Mouse (Mus musculus): ENCODE data around the gene Zfp423.

The Zfp423 gene

GRCm38 (mm10) chr8:87944225-87944934 lies 15.0 kb downstream of the Zfp423 start:
- no peak for DNase-seq (ENCODE audit: low spot score)

GRCm38 (mm10) chr8:87943651-87944091 lies 15.7 kb downstream of the Zfp423 start:
- DNase-seq (ENCODE audit: low spot score) = no peak

DNA sequence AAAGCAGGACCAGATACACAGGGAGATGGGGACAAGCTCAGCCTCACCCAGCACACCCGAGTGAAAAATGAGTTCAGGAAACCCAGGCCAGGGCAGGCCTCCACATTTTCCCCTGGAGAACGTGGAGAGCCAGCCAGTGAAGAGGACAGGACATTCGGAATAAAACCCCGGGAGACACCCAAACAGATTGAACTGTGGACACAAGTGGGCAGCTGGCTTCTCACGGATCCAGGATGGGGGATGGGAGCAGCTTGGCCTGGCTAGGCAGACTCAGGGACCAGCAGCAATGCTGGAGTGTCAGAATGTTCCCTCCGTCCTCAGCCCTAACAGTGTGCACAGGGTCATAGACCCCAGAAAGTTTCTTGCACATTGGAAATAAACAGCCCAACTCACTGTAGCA lies 18.7 kb downstream of the Zfp423 start:
- no peak for DNase-seq (ENCODE audit: low spot score)

DNA sequence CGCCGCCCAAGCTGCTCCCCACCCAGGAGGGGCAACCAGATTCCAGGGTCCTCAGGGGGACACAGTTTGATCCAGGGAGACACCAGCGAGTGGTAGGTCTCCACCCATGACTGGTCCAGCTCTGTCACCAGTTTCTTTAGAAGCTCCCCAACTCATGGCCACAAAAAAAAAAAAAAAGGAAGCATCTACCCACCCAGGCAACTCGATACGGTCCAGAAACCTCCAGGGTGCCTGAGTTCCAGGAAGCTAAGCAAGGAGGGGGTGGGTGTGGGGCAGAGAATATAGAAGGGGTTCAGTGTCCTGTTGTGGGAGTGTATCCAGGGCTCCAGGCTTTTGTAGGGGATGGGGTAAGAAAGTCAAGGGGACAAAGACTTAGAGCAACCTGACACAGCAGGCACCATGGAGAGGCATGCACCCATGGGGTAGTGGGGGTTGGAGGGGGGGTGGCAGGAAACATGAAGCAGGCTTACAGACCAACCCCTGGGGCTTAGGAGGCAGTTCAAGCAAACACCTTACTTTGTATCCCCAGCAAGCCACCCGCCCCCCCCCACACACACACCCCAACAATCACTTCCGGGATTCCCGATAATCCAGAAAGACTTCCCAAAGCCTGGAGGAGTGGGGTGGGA lies 20.0 kb downstream of the Zfp423 start:
- DNase-seq (ENCODE audit: low spot score) = no peak

- no peak for DNase-seq (ENCODE audit: low spot score)
Measured at GRCm38 (mm10) chr8:87938351-87939232, 20.8 kb downstream of the Zfp423 start.

- no peak for DNase-seq (ENCODE audit: low spot score)
Measured at GRCm38 (mm10) chr8:87937211-87937610, 22.2 kb downstream of the Zfp423 start.

- no peak for DNase-seq (ENCODE audit: low spot score)
Measured at GRCm38 (mm10) chr8:87935088-87935680, 24.2 kb downstream of the Zfp423 start.

- no peak for DNase-seq (ENCODE audit: low spot score)
Measured at GRCm38 (mm10) chr8:87934175-87934574, 25.2 kb downstream of the Zfp423 start.

GRCm38 (mm10) chr8:87933752-87934151 lies 25.6 kb downstream of the Zfp423 start:
- no peak for DNase-seq (ENCODE audit: low spot score)

- no peak for DNase-seq (ENCODE audit: low spot score)
Measured at GRCm38 (mm10) chr8:87928857-87929256, 30.5 kb downstream of the Zfp423 start.

GRCm38 (mm10) chr8:87927034-87927830 lies 32.2 kb downstream of the Zfp423 start:
- no peak for DNase-seq (ENCODE audit: low spot score)

GRCm38 (mm10) chr8:87926098-87926890 lies 33.1 kb downstream of the Zfp423 start:
- DNase-seq (ENCODE audit: low spot score) = no peak

GRCm38 (mm10) chr8:87922936-87923335 lies 36.5 kb downstream of the Zfp423 start:
- no peak for DNase-seq (ENCODE audit: low spot score)

- DNase-seq (ENCODE audit: low spot score) = no peak
Measured at GRCm38 (mm10) chr8:87922446-87922845, 36.9 kb downstream of the Zfp423 start.

GRCm38 (mm10) chr8:87918004-87918403 lies 41.4 kb downstream of the Zfp423 start:
- DNase-seq (ENCODE audit: low spot score) = no peak

DNA sequence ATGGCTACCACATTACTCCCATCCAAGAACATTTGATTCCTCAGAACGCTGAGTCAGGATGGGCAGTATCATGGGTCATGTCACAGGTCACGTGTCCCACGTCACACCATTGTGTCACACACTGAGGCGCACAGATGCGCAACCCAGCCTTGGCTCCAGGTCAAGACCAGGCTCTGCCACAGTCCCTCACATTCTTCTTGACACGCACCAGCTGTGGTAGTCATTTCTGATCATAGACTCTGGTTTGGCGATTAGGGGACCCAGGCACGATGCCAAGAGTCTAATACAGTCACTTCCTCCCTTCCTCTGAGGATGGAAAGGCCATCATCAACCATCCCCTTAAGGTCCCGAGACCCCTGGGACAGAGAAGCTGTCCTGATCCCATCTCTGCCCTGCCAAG lies 43.6 kb downstream of the Zfp423 start:
- DNase-seq (ENCODE audit: low spot score) = no peak

DNA sequence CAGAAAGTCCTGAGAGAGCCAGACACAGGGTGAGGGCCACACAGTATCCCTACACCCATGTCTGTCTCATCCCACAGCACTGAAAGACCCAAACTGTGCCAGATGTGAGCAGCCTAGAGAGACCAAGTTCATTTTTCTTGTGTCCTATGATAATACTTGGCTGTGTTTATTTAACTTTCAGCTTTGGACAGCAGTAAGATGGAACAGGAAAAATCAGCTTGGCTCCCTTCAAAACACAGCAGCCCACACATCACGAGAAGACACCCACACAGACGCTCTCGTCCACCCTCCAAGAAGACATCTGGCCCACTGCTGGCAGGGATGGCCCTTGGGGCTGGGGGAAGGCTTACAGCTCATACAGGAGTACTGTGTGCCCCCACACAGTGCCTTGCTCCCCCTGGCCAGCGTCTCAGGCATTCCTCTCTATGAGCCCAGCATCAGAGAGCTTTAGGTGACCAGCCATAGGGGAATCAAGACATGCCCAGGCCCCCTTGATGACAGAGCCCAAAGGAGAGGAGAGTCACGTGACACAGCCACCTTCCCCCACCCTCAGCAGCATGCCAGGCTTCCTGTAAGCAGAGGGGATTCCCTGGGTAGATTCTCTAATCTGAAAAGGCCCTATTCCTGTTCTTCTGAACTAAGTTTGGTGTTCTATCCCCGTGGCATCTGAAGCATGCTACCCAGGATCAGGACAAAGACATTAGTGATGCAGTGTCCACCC lies 45.0 kb downstream of the Zfp423 start:
- no peak for DNase-seq (ENCODE audit: low spot score)

DNA sequence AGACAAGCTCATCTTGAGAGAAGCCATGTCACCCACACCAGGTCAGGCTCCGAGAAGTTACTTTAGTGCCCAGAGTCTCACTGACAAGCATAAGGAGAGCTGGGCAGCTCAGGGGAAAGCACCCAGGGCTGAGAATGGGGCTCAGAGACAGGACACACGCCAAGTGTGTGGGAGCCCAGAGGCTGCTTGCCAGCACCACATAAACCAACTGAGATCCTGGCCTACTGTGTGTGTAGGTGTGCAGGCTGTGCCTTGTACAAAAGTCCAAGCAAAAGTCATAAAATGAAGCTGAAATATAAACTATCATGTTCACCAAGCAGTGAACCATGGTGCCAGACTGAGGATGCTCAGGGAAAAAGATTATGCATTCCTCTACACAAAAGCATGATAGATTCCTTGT lies 50.5 kb downstream of the Zfp423 start:
- no peak for DNase-seq (ENCODE audit: low spot score)

DNA sequence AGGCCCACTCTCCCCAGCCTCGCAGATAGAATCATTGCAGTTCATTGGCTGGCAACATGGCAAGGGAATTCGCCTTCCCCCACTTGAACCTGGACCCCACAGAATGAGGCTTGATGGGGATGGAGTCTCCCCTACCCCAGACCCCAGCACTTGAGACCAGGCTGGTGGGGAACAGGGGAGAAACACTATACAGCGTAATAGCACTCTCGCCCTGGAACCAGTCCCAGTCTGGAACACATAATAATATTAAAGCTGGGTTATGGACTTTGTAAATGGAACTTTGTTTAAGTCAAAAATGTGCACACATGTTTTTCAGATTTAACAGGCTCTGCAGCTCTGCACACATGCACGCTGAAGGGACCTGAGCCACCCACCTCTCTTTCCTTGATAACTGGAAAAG lies 54.0 kb downstream of the Zfp423 start:
- no peak for DNase-seq (ENCODE audit: low spot score)

GRCm38 (mm10) chr8:87904108-87904507 lies 55.3 kb downstream of the Zfp423 start:
- no peak for DNase-seq (ENCODE audit: low spot score)

All from urinary bladder, postnatal 10 days (tissue).